Mouse (Mus musculus): ENCODE data around the gene Pus10. TPM values are rescaled to one million over a fixed set of nuclear protein-coding genes. Genes with fewer than 3 reads are reported as not detected.
"Not testable (repeated sequence)": the region's sequence is repeated elsewhere in the genome, so short reads cannot be mapped to it uniquely, and the experiment has no call there.

Gene Pus10
- polyA plus RNA-seq, 1 experiment from 2014 or later = 28.2 TPM

- H3K27ac ChIP-seq = no peak overlapping the region
- peaks cover 48% of the 10 kb centered on the region for H3K36me3 ChIP-seq
- 91% methylated on average over 1 of the region's 1 CpGs for WGBS
Observed at GRCm38 (mm10) chr11:23732840-23733239, 67.4 kb downstream of the Pus10 start.

GRCm38 (mm10) chr11:23734749-23735286 lies 69.3 kb downstream of the Pus10 start:
- ATAC-seq (ENCODE audit: insufficient number of reproducible peaks, insufficient read depth, low FRiP score, low TSS enrichment, low read depth) = no peak
- WGBS = 88% methylated on average over 6 of the region's 6 CpGs
- peaks cover 31% of the 10 kb centered on the region for H3K36me3 ChIP-seq

More at GRCm38 (mm10) chr11:23732840-23733239, 67.4 kb downstream of the Pus10 start:
- H3K4me3 ChIP-seq = no peak overlapping the region
- H3K4me2 ChIP-seq = no peak overlapping the region
- H3K27me3 ChIP-seq = no peaks in the 10 kb centered on the region
- no peaks in the 10 kb centered on the region for H3K9me3 ChIP-seq
- no peak for ATAC-seq (ENCODE audit: insufficient number of reproducible peaks, insufficient read depth, low FRiP score, low TSS enrichment, low read depth)
- H3K4me1 ChIP-seq = no peaks in the 10 kb centered on the region
- no peak overlapping the region for H3K9ac ChIP-seq

DNA sequence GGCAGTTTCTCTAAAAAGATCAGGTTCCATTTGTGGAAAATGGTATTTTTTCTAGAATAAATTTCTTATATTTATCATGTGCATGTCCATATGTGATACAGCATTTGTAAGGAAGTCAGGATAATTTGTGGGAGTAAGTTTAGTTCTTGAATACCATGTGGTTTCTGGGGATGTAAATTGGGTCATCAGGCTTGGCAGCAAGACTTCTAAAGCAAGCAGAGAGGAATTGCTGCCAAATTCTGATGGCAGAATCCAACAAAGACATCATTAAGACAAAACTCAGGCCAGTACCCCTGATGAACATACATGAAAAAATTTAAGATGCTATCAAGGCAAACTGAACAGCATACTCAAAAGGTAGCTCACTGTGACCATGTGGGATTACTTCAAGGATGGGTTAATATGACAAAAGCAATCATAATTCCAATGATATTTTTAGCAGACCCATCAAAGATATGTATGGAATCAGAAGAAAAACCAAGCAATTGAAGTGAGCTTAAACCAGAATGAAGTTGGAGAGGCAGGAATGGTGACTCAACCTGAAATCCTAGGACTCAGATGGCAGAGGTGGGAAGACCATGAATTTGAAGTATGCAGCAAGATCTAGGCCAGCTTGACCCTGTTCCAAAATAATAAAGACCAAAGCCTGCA lies 70.5 kb downstream of the Pus10 start:
- no peaks in the 10 kb centered on the region for H3K9me3 ChIP-seq
- no peak overlapping the region for H3K4me3 ChIP-seq
- ATAC-seq (ENCODE audit: insufficient number of reproducible peaks, insufficient read depth, low FRiP score, low TSS enrichment, low read depth) = no peak

More at GRCm38 (mm10) chr11:23734749-23735286, 69.3 kb downstream of the Pus10 start:
- Histone ChIP-seq H3K4me3 (no peak overlapping the region), H3K4me1 (no peaks in the 10 kb centered on the region), H3K9me3 (no peaks in the 10 kb centered on the region), H3K27ac (no peak overlapping the region), H3K27me3 (no peaks in the 10 kb centered on the region), H3K4me2 (no peak overlapping the region), H3K9ac (no peak overlapping the region)

DNA sequence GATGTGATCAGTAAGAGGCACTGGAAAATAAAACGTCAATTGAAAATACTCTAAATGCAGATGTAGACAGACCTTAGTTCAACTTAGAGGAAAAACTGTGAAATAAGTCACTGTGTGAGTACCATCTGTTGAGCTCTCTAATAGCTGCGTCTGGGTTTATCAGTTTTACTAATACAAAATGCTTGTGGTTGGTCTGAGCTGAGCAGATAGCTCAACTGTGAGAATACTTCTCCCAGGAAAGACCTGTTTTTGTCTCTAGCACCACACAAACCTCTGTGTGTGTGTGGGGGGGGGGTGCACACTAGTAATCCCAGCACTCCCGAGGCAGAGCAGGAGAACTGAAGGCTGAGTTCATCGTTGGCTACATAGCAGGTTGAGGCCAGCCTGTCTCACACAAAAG lies 75.4 kb downstream of the Pus10 start:
- no peak overlapping the region for H3K4me3 ChIP-seq
- H3K9me3 ChIP-seq = no peaks in the 10 kb centered on the region
- 0 out of 2 replicates have a peak, but pooled peaks cover 5% of the 10 kb centered on the region for H3K36me3 ChIP-seq
- H3K4me2 ChIP-seq = no peak overlapping the region
- no peak overlapping the region for H3K27ac ChIP-seq
- no peaks in the 10 kb centered on the region for H3K4me1 ChIP-seq
- H3K27me3 ChIP-seq = no peaks in the 10 kb centered on the region
- WGBS = 76% methylated on average over 4 of the region's 4 CpGs
- no peak for ATAC-seq (ENCODE audit: insufficient number of reproducible peaks, insufficient read depth, low FRiP score, low TSS enrichment, low read depth)
- no peak overlapping the region for H3K9ac ChIP-seq

More for the DNA sequence above, 70.5 kb downstream of the Pus10 start:
- Histone ChIP-seq H3K9ac (no peak overlapping the region), H3K27ac (no peak overlapping the region), H3K27me3 (no peaks in the 10 kb centered on the region), H3K36me3 (peaks cover 21% of the 10 kb centered on the region), H3K4me2 (no peak overlapping the region), H3K4me1 (no peaks in the 10 kb centered on the region)

GRCm38 (mm10) chr11:23741386-23741785 lies 75.9 kb downstream of the Pus10 start:
- Histone ChIP-seq H3K36me3 (0 out of 2 replicates have a peak, but pooled peaks cover 5% of the 10 kb centered on the region), H3K27me3 (no peaks in the 10 kb centered on the region), H3K4me3 (no peak overlapping the region), H3K9me3 (no peaks in the 10 kb centered on the region), H3K4me2 (no peak overlapping the region), H3K4me1 (no peaks in the 10 kb centered on the region), H3K9ac (no peak overlapping the region), H3K27ac (no peak overlapping the region)
- no peak for ATAC-seq (ENCODE audit: insufficient number of reproducible peaks, insufficient read depth, low FRiP score, low TSS enrichment, low read depth)
- 94% methylated on average over 7 of the region's 7 CpGs for WGBS

- Histone ChIP-seq H3K36me3 (0 out of 2 replicates have a peak, but pooled peaks cover 5% of the 10 kb centered on the region), H3K27me3 (no peaks in the 10 kb centered on the region), H3K9me3 (no peaks in the 10 kb centered on the region), H3K4me3 (no peak overlapping the region), H3K27ac (no peak overlapping the region), H3K4me2 (no peak overlapping the region), H3K4me1 (no peaks in the 10 kb centered on the region), H3K9ac (no peak overlapping the region)
- 61% methylated on average over 3 of the region's 3 CpGs for WGBS
- no peak for ATAC-seq (ENCODE audit: insufficient number of reproducible peaks, insufficient read depth, low FRiP score, low TSS enrichment, low read depth)
Observed at GRCm38 (mm10) chr11:23744352-23744751, 78.9 kb downstream of the Pus10 start.

GRCm38 (mm10) chr11:23746102-23746501 lies 80.6 kb downstream of the Pus10 start:
- Histone ChIP-seq H3K4me1 (no peaks in the 10 kb centered on the region), H3K4me2 (no peak overlapping the region), H3K27ac (no peak overlapping the region), H3K27me3 (no peaks in the 10 kb centered on the region), H3K9me3 (no peaks in the 10 kb centered on the region), H3K4me3 (no peak overlapping the region), H3K9ac (no peak overlapping the region), H3K36me3 (0 out of 2 replicates have a peak, but pooled peaks cover 5% of the 10 kb centered on the region)
- WGBS = 65% methylated on average over 4 of the region's 4 CpGs
- ATAC-seq (ENCODE audit: insufficient number of reproducible peaks, insufficient read depth, low FRiP score, low TSS enrichment, low read depth) = no peak

GRCm38 (mm10) chr11:23753136-23753710 lies 87.7 kb downstream of the Pus10 start:
- ATAC-seq (ENCODE audit: insufficient number of reproducible peaks, insufficient read depth, low FRiP score, low TSS enrichment, low read depth) = no peak
- no peaks in the 10 kb centered on the region for H3K36me3 ChIP-seq

GRCm38 (mm10) chr11:23754329-23754728 lies 88.9 kb downstream of the Pus10 start:
- H3K36me3 ChIP-seq = no peaks in the 10 kb centered on the region
- H3K9ac ChIP-seq = no peak overlapping the region
- H3K27me3 ChIP-seq = no peaks in the 10 kb centered on the region
- H3K4me1 ChIP-seq = no peaks in the 10 kb centered on the region
- H3K27ac ChIP-seq = no peak overlapping the region
- no peak for ATAC-seq (ENCODE audit: insufficient number of reproducible peaks, insufficient read depth, low FRiP score, low TSS enrichment, low read depth)
- no peaks in the 10 kb centered on the region for H3K9me3 ChIP-seq
- no peak overlapping the region for H3K4me3 ChIP-seq
- no peak overlapping the region for H3K4me2 ChIP-seq

More at GRCm38 (mm10) chr11:23753136-23753710, 87.7 kb downstream of the Pus10 start:
- Histone ChIP-seq H3K9ac (no peak overlapping the region), H3K4me1 (no peaks in the 10 kb centered on the region), H3K9me3 (no peaks in the 10 kb centered on the region), H3K27me3 (no peaks in the 10 kb centered on the region), H3K4me2 (no peak overlapping the region), H3K4me3 (no peak overlapping the region), H3K27ac (no peak overlapping the region)
- 91% methylated on average over 1 of the region's 1 CpGs for WGBS

- Histone ChIP-seq H3K9ac (no peak overlapping the region), H3K27ac (no peak overlapping the region), H3K9me3 (no peaks in the 10 kb centered on the region), H3K36me3 (no peaks in the 10 kb centered on the region), H3K4me1 (no peaks in the 10 kb centered on the region), H3K4me2 (no peak overlapping the region), H3K4me3 (no peak overlapping the region), H3K27me3 (no peaks in the 10 kb centered on the region)
- 89% methylated on average over 2 of the region's 2 CpGs for WGBS
- no peak for ATAC-seq (ENCODE audit: insufficient number of reproducible peaks, insufficient read depth, low FRiP score, low TSS enrichment, low read depth)
Observed at GRCm38 (mm10) chr11:23758218-23758617, 92.7 kb downstream of the Pus10 start.

DNA sequence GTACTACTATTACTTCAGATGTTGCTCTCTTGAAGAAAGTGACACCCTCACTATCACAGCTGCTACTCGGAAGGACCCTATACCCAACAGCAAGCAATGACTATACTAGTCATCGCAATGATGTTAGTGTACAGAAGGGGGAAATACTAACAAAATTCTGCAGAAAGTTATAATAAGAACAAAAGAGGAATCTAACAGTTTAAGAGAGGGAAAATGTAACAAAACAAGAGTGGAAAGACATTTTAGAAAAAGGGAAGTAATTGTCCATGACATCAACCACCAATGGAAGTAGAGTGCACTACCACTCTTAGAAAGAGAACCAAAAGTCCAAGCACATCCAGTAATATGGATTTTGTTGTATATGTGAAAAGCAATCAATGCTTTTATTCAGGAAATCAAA lies 97.2 kb downstream of the Pus10 start:
- Histone ChIP-seq H3K36me3 (no peaks in the 10 kb centered on the region), H3K4me1 (no peaks in the 10 kb centered on the region), H3K4me3 (no peak overlapping the region), H3K27me3 (no peaks in the 10 kb centered on the region), H3K9ac (no peak overlapping the region), H3K27ac (no peak overlapping the region), H3K9me3 (no peaks in the 10 kb centered on the region), H3K4me2 (no peak overlapping the region)
- WGBS = 93% methylated on average over 2 of the region's 2 CpGs
- no peak for ATAC-seq (ENCODE audit: insufficient number of reproducible peaks, insufficient read depth, low FRiP score, low TSS enrichment, low read depth)

GRCm38 (mm10) chr11:23767369-23767768 lies 101.9 kb downstream of the Pus10 start:
- not testable (repeated sequence) for ATAC-seq (ENCODE audit: insufficient number of reproducible peaks, insufficient read depth, low FRiP score, low TSS enrichment, low read depth); H3K27ac ChIP-seq; H3K9me3 ChIP-seq; H3K27me3 ChIP-seq; H3K4me1 ChIP-seq; H3K4me3 ChIP-seq; H3K4me2 ChIP-seq; H3K36me3 ChIP-seq; H3K9ac ChIP-seq
- WGBS = 88% methylated on average over 5 of the region's 5 CpGs
